Mouse (Mus musculus) T-cell, adult 2 months (primary cell): ENCODE data around the gene Zbtb14.

Experiments
- DNase-seq: peaks from one replicate; pipeline ENCODE4 v3.0.0; 2022; ENCODE audit warnings: low spot score

The Zbtb14 gene

DNA sequence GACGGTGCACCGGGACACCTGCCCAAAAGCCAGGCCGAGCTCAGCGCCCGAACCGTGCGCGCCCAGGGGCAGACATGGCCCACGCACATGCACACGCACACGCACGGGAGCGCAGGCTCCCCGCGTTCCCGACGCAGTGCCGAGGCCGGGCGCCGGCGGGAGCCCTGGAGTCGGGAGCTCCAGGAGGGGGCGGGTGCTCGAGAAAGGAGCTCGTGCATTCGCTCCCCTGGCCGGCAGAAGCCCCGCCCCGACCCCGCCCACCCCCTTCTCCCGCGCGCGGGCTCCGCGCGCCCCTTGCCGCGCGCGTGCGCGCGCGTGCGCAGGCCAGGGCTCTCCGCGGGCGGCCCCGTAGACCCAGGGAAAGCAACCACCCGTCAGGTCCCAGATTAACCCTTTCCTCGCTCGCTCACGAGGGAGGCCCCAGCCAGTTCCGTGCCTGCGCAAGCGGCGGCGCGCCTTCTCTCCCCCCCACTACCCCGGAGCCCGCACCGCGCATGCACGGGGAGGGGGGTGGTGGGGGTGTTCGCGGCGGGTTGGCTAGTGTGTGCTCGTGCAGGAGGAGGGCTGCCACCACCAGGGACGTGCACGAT is at the start of gene Zbtb14:
Zbtb14 (plus strand) TSS at position 540 of the 590 bp plus-strand sequence.
- peak; percentile 88 for DNase-seq

DNA sequence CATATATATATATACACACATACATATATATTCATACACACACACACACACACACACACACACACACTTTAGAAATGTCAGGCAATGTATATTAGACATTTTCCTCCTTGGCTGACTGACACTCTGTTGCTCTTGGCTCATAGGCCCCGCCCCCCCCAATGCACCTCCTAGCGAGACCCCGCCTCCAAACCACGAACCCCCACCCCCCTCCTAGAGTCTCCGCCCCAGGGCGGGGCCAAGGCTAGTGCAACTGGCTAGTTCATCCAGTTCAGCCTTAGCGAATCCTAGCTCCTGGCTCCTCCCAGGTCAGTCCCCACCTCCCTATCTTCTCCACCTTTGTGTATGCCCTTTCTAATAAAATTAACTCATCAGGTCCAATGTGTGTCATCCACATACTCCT is 36.8 kb upstream of the Zbtb14 start:
- no peak for DNase-seq

DNA sequence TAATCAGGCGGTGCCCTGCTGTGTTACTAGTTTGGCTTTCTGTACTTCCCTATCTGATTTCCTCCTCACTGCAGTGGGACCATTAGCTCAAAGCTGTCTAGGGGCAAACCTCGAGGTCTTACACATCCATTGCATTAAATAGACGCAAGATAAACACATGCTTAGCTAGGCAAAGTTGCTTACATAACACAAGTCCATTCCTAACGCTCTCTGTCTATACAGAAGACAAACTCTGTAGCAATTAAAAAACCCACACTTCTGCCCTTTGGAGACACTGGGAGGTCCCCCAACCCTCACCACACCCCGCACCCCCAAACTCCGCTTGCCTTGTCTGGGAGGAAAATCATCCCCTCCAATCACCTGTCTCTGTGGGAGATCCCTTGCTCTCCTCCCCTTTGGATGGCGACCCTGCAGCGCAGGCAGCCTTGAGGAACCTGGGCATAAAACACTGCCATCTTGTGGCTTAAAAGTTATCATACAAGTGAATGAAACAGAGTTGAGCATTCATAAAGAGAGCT is 33.8 kb upstream of the Zbtb14 start:
- peak; percentile 1 for DNase-seq

DNA sequence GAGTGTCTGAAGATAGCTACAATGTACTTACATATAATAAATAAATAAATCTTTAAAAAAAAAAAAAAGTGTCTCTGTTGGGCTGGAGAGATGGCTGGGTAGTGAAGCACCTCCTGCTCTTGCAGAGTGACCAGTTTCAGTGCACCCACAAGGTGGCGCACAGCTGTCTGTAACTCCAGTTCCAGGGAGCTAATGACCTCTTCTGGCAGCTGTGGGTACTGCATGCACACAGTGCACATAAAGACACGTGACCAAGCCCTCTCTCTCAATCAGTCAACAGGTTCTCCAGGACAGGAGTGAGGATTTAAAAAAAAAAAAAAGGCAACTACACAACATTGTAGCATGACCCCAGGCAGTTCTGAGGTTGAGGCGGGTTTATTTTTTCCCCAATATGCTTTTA is 17.8 kb upstream of the Zbtb14 start:
- DNase-seq = peak; percentile 45

DNA sequence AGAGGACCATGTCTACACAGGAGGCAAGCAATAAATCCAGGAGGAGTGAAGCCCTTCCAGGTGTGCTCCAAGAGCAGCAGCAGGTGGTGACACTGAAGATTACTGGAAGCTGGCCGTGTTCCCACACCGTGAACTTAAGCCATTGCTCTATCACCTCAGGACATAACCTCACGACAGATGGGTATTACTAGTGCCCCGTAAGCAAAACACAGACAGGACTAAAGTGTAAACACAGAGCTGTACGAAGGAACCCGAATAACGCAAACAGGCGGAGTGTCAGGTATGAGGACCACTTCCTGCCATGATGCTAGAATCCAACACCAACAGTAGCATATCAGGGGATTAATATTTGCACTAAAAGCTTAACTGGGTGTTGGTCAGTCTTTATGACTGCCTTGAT is 2.0 kb upstream of the Zbtb14 start:
- DNase-seq = no peak

DNA sequence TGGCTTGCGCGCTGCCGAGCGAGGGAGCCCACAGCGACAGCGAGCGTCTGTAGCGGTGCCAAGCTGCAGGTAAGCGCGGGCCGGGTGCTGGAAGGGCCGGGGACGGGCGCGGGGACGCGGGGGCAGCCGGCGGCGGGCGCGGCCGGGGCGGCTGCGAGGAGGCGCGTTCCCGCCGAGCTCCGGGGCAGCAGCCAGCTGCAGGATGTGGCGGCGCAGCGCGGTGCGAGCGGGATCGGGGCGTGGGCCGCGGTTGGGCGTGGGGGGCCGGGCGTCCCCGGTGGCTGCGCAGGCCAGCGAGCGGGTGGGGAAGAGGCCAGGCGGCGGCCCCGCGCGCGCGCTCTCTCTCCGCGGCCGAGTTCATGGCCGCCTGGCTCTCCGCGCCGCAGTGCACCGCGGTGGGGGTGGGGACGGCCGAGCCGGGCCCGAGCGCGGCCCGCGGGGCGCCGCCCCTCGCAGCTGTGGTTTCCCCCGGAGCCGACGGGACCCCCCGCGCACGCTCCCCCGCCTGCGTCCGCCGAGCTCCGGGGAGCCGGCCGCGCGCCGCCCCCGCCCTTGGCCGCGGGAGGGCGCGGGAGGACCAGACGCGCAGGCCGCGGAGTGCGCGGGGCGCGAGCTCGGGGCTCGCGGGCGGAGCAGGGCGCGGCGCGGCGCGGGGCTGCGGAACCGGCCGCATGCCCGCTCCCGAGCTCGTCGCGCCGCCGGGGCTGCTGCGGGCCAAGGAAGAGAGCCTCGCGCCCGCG is 521 bp downstream of the Zbtb14 start:
- DNase-seq = peak; percentile 81

DNA sequence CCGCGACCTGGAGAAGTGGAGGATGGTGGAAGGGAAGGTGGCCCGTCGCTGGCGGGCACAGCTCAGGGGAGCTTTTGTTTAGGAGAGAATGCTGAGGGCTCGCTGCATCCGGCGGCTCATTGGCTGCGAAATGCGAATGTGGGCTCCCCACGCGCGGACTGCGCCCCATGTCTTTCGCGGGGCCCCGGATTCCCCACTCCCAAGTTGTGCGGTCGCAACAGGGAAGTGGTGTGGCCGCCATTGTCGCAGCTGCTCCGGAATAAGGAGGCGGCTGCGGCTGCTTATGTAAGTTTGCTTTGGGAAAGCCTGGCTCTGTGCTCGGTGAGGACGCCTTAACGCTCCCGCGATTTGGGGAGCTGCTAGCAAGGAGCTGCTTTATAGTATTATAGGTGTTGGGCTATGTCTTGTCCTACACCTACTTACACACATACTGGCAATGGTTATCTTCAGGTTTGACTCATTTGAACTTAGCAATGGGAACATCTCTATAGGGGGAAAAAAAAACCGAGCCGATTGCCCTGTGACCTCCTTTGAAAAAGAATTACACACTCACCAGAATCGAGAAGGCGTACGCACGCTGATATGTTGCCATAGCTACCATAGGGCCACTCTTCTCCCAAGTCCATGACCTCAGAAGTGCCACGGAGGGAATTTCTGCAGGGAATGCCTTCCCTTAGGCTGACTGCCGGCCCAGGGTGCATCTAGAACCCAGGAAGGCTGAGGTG is 1.3 kb downstream of the Zbtb14 start:
- DNase-seq = peak; percentile 56

DNA sequence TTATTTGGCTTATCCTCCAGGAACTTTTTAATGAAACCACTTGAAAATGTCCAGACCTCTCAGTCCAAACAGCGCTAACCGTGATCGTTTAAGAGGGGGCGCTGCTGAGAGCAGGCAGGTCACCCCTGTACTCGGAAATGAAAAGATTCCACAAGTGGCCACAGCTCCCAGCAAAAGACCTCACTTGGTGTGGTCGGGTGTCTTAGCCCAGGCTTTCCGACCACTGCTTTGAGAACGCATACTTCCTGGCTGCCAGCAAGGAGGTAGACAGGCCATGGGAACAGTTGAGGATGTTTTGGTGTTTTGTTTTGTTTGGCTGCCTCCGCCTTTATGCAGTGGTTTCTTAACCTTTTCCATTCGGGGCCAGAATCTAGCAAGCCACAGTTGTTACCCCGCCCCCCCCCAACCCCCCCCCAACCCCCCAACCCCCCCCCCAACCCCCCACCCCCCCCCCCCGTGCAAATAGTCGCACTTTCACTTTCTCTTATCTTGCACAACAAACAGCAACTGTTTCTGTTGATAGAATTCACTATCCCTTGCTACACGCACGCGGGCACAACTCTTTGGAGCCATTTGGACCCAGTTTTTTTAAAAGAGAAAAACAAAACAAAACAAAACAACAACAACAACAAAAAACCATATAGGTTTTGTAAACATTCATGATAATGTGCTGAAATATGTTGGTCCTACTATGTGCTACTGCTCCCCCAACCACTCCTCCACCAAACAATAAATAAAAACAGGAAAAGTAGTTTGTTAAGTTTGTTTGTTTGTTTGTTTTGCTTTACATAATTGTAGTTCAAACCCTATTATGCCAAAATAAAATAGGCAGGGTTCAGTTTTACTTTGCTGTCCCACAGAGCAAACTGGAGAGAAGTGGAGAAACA is 13.5 kb downstream of the Zbtb14 start:
- DNase-seq = peak; percentile 35

DNA sequence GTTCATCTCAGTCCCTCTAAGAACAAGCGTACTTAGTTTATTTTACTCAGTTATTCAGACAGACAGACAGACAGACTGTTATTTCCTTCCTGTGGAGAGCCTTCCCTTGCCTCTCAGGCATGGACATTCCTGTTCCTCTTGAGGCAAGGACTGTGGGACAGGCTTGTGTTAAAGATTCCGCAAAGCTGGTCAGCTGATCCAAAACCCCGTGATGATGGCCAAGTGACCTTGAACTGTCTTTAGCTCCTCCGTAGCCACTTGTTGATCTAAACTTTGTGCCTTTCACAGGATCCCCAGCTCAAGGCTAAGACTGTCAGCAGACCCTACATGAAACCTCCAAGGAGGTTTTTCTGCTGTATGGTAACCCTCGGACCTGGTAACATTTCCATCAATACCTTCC is 14.3 kb downstream of the Zbtb14 start:
- DNase-seq = no peak

DNA sequence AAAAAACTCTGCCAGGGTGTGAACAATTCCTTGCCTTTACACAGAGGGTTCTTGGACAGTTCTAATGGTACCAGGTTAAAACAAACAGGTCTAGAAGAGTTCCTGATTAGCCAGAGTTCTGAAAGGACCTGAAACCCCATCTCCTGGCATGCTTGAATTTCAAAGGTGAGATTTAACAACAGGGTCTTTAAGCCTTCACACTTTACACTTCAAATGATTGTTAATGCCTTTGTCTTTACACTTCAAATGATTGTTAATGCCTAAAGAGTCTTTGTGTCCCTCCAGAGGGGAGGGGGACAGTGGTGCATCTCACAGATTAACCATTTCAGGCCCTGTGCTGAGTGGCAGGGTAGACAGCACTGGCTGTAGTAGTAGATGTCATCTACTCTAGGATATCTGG is 15.2 kb downstream of the Zbtb14 start:
- DNase-seq = no peak

DNA sequence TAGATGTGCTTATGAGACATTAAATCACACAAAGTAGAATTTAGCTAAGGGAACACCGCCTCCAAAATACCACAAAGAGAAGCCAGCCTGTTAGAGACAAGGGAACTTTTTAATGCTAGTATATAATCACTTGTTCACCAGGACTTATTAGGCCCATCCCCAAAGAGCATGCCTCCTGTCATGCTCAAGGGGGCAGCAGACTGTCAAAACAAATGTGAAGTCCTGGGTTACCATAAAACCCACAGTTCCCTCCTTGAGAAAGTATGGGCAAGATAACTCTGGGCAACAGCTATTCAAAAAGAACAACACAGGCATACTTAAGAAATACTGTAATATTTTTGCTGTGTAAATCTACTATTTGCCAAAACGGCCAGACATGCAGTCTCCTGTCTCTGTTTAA is 18.3 kb downstream of the Zbtb14 start:
- peak; percentile 59 for DNase-seq

DNA sequence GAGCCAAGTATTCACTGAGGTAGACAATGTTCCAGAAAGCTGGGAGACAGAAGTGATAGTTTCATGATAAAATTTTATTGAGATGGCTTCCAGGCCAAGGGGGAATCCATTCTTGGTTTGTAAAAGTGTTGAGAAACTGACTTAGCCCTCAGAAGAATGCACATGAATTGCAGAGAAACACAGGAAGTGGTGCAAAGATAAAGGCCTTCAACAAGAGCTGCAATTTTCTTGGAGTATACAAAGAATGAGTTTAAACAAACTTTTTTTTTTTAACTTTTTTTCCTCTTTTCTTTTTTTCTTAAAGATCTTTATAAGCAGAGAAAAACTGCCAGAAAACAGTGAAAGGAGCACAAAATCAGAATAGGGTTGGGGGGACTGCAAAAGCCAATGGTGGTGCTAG is 33.3 kb downstream of the Zbtb14 start:
- DNase-seq = peak; percentile 24

DNA sequence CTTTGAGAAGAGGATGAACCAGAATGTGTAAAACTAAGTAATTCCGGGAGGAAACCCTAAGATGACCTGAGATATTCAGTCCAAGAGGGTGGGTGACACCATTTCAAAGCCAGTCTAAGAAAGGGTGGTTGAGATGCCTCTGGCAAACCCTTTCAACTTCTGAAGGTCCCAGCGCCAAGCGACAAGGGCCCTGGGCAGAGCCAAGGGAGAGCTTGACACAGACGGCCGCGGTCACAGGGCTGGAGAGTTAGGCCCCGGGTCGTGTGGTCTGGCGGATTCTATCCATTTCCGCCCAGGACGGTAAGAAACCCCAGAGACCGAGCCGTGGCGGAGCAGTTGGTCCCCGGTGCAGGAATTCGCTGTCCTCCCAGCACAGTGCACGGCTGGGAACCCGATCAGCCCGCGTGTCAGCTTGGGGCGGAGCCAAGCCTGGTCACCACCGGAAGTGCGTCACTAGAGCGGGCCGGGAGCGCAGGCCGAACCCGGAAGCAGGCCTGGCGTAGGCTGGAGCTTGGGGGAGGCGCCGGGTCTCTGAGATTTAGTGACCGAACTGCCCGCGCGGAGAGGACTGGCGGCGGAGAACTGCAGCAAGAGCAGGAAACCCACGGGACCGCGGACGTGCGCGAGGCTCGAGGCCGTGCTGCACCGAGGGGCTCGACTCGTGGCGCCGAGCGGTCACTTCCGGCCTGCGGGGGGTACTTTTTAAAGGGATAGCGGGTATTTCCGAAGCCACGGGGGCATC is 34.2 kb downstream of the Zbtb14 start:
- DNase-seq = peak; percentile 92

DNA sequence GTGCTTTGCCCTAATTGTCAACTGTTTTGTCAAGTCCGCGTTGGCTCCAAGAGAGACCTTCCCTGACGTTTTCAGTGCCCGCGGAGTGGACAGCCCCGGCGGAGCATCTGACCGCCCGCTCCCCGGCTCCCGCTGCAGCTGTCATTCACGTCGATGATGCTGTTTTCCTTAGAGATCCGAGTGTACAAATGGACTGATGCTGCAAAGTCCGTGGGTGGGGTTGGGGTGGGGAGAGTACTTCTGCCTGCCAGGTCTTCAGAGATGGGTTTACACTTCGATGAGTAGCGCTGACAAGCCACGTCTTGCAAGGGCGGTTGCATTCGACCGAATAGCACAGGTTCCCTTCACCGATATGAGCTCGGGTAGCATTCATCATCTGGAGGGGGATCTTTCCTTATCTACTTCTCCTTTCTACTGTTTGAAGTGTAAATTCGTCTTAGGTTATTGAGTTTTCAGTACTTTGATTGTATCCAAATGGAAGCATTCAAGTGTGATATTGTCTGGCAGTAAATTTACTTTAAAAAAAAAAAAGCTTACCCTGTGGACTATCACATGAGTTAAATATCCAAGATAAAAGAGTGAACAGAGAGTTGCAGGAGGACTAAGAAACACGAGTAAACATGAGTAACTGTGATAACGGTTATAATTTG is 35.0 kb downstream of the Zbtb14 start:
- DNase-seq = no peak

DNA sequence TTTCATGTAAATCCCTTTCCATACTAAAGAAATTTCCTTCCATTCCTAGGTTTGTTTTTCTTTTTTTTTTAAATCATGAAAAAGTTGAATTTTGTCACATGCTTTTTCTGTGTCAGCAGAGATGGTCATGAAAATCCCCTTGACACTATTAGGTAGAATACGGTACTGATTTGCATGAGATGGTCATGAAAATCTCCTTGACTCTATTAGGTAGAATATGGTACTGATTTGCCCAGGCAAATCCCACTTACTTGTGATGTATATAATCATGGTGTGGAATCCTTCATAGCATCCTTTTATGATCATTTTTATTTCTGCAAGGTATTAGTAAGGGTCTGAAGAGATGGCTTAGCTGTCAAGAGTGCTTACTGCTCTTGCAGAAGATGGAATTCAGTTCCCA is 38.7 kb downstream of the Zbtb14 start:
- DNase-seq = no peak

DNA sequence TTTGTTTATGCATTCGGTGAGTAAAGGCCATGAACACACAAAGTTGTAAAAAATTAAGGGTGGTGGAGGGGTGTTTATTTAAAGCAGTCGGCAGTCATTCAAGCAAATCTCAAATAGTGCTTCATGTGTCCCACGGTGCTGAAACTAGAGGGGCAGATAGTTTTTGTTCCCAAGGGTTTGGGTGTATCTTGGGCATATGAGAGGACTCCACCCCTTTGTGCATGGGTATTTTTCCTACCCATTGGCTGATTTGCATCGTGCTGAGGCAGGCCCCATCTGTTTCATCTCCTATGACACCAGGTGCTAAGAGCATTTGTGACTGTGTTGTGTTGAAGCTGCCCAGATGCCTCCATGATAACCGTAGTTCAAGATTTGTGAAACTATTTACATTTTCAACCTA is 55.0 kb downstream of the Zbtb14 start:
- DNase-seq = no peak

DNA sequence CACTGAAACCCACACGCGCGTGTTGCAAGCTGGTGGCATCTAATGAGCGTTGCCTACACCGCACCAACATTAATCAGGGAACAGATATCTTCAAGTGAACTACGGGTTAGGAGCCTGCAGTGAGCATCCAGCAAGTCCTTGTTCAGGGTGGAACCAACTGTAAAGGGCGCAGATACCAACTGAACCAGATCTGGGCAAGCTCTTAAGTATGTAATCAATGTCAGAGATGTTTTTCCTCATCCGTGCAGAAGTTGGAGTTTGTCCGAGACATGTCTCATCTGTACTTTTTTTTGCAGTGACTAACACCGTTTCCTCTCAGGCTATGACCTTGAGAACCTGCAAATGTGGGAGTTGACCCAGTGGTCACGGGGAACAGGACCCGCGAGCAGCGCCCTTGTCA is 55.6 kb downstream of the Zbtb14 start:
- no peak for DNase-seq

DNA sequence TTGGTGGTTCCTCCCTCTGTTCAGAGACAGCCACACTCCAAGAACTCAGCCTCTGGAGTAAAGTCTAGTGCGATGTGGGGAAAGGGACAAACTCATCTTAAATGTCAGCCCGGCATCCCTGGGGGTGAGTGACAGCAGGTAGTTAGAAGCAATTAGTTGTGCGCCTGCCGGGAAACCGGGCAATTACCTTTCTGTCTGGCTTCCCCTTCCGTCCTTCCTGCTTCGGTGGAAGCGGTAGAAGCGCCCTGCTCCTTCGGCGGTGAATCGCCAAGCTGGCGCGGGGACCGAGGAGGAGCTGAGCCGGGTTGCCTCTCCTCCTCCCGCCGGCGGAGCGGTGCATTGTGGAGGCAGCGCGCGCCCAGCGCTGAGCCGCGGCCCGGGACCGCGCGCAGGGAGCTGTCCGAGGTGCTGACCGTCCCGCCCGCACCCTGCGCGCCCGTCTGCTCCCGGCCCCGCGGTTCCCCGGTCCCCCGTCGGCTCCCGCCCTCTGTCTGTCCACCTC is 56.2 kb downstream of the Zbtb14 start, which contains the start of gene Akain1:
Akain1 (plus strand) TSS at position 337 of the 502 bp plus-strand sequence.
- peak; percentile 53 for DNase-seq

DNA sequence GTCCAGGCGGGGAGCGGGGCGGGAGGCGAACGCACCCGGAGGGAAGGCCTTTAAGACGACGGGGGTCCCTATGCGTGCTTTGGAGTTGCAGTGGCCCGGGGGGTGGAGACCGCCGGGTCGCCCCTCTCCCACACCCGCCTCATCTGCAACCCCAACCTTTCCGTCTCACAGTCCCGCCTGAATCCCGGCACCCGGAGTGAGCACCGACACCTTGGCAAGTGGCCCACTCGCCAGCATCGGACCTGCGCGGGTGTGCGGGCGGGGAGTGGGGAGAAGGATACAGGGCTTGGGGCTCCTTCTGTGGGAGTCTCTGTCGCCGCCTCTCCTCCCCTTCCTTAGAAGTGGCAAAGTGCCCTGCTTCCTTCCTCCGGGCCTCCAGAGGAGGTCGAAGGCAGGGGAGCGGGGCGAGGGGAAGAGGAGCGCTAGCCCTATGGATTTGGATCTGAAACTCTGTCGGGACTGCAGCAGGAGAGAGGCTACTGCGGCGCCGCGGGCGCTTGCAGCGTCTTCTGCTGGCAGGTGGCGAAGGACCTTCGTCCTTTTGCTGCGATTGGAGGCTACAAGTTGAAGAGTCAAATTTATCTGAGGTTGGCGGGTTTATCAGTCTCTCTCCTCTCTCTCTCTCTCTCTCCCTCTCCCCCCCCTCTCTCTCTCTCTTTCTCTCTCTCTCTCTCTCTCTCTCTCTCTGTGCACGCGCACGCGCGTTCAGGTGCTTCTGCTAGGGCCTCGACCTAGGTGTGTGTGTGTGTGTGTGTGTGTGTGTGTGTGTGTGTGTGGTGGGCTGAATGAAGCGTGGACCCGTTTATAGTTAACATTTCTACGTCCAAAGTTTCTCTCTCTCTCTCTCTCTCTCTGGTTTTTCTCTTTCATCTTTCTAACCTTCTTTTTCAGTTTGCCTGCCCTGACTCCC is 57.0 kb downstream of the Zbtb14 start:
- no peak for DNase-seq
